Mouse (Mus musculus): Measurements from ENCODE around the gene Vmn2r84. TPM values are rescaled to one million over a fixed set of nuclear protein-coding genes. Genes with fewer than 3 reads are reported as not detected.
"Not testable (repeated sequence)": the region's sequence is repeated elsewhere in the genome, so short reads cannot be mapped to it uniquely, and the experiment has no call there.

Vmn2r84 gene
- total and polyA plus RNA-seq, 3 experiments = 0.01 TPM; not detected in 2

- no peak for TF ChIP-seq GABPA (IDR thresholded peaks at IDR 0.05; ENCODE audit: low read depth, low read length)
Observed at GRCm38 (mm10) chr10:130420401-130420800, 26.3 kb upstream of the Vmn2r84 start (continued).

GRCm38 (mm10) chr10:130419954-130420353, 25.8 kb upstream of the Vmn2r84 start:
- H3K27me3 ChIP-seq (ENCODE audit: control insufficient read depth in 1 of 2, insufficient read depth in 2 of 2, low read length in 2 of 2); DNase-seq (ENCODE audit: low read depth, low spot score); H3K4me1 ChIP-seq (ENCODE audit: control insufficient read depth in 1 of 2, insufficient read depth in 2 of 2, low read length in 2 of 2); H3K27ac ChIP-seq (ENCODE audit: control insufficient read depth, low read depth, low read length); H3K79me2 ChIP-seq (ENCODE audit: control insufficient read depth, insufficient read depth, low read length, poor library complexity); H3K9me3 ChIP-seq (replicated peaks; ENCODE audit: insufficient read depth, low read length); H3K36me3 ChIP-seq (ENCODE audit: control insufficient read depth in 1 of 2, insufficient read depth in 2 of 2, low read length in 2 of 2); H3K4me3 ChIP-seq (ENCODE audit: control insufficient read depth in 1 of 2, insufficient read depth in 1 of 2, low read depth in 2 of 2, low read length in 2 of 2); H3K9ac ChIP-seq (ENCODE audit: control insufficient read depth, low read depth, low read length, poor library complexity, severe bottlenecking): not testable (repeated sequence)

GRCm38 (mm10) chr10:130416352-130416751, 22.2 kb upstream of the Vmn2r84 start:
- not testable (repeated sequence) for H3K4me3 ChIP-seq (ENCODE audit: control insufficient read depth in 1 of 2, insufficient read depth in 1 of 2, low read depth in 2 of 2, low read length in 2 of 2); H3K27ac ChIP-seq (ENCODE audit: control insufficient read depth, low read depth, low read length); H3K9me3 ChIP-seq (replicated peaks; ENCODE audit: insufficient read depth, low read length); H3K9ac ChIP-seq (ENCODE audit: control insufficient read depth, low read depth, low read length, poor library complexity, severe bottlenecking); H3K36me3 ChIP-seq (ENCODE audit: control insufficient read depth in 1 of 2, insufficient read depth in 2 of 2, low read length in 2 of 2); H3K79me2 ChIP-seq (ENCODE audit: control insufficient read depth, insufficient read depth, low read length, poor library complexity); H3K27me3 ChIP-seq (ENCODE audit: control insufficient read depth in 1 of 2, insufficient read depth in 2 of 2, low read length in 2 of 2); DNase-seq (ENCODE audit: low read depth, low spot score); H3K4me1 ChIP-seq (ENCODE audit: control insufficient read depth in 1 of 2, insufficient read depth in 2 of 2, low read length in 2 of 2)

- not testable (repeated sequence) for H3K4me3 ChIP-seq (ENCODE audit: control insufficient read depth in 1 of 2, insufficient read depth in 1 of 2, low read depth in 2 of 2, low read length in 2 of 2); H3K9ac ChIP-seq (ENCODE audit: control insufficient read depth, low read depth, low read length, poor library complexity, severe bottlenecking); H3K36me3 ChIP-seq (ENCODE audit: control insufficient read depth in 1 of 2, insufficient read depth in 2 of 2, low read length in 2 of 2); DNase-seq (ENCODE audit: low read depth, low spot score); H3K9me3 ChIP-seq (replicated peaks; ENCODE audit: insufficient read depth, low read length); H3K4me1 ChIP-seq (ENCODE audit: control insufficient read depth in 1 of 2, insufficient read depth in 2 of 2, low read length in 2 of 2); H3K27me3 ChIP-seq (ENCODE audit: control insufficient read depth in 1 of 2, insufficient read depth in 2 of 2, low read length in 2 of 2); H3K79me2 ChIP-seq (ENCODE audit: control insufficient read depth, insufficient read depth, low read length, poor library complexity); H3K27ac ChIP-seq (ENCODE audit: control insufficient read depth, low read depth, low read length)
Observed at GRCm38 (mm10) chr10:130412167-130412698, 18.1 kb upstream of the Vmn2r84 start.

DNA sequence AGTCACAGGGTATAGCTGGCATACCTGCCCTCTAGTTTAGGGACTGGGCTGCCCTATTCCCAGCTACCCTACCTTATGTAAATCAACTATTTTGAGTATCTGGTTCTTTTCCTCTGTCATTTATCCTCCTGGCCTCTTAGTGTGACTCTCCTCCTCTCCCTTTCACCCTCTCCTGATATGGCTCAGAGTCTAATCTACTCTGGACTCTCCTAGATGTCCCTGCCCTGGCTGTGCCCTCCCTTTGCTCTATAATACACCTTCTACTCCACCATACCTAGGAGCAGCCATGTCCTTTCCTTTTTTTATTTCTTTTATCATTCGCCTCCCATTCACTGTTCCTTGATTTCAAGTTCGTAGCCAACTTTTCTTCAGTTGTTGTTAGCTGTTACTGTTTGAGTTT, 19.0 kb downstream of the Vmn2r84 start:
- no peak for DNase-seq (ENCODE audit: low read depth, low spot score)

More for the DNA sequence above, 19.0 kb downstream of the Vmn2r84 start:
- no peaks in the 10 kb centered on the region for H3K79me2 ChIP-seq (ENCODE audit: control insufficient read depth, insufficient read depth, low read length, poor library complexity)
- H3K4me3 ChIP-seq (ENCODE audit: control insufficient read depth in 1 of 2, insufficient read depth in 1 of 2, low read depth in 2 of 2, low read length in 2 of 2) = no peak overlapping the region
- no peaks in the 10 kb centered on the region for H3K9me3 ChIP-seq (replicated peaks; ENCODE audit: insufficient read depth, low read length)
- H3K27me3 ChIP-seq (ENCODE audit: control insufficient read depth in 1 of 2, insufficient read depth in 2 of 2, low read length in 2 of 2) = no peaks in the 10 kb centered on the region
- peaks cover 5 to 7% of the 10 kb centered on the region in 2 experiments; a peak in 2 of 4 replicates for H3K4me1 ChIP-seq (ENCODE audit: control insufficient read depth in 1 of 2, insufficient read depth in 2 of 2, low read length in 2 of 2)
- H3K9ac ChIP-seq (ENCODE audit: control insufficient read depth, low read depth, low read length, poor library complexity, severe bottlenecking) = no peak overlapping the region
- peaks cover 0 to 11% of the 10 kb centered on the region in 2 experiments; a peak in 2 of 4 replicates for H3K36me3 ChIP-seq (ENCODE audit: control insufficient read depth in 1 of 2, insufficient read depth in 2 of 2, low read length in 2 of 2)
- H3K27ac ChIP-seq (ENCODE audit: control insufficient read depth, low read depth, low read length) = no peak overlapping the region
- no peak for TF ChIP-seq JUND (IDR thresholded peaks at IDR 0.05; ENCODE audit: low read depth, low read length)
- no peak for TF ChIP-seq MEF2A (IDR thresholded peaks at IDR 0.05; ENCODE audit: extremely low read depth, insufficient replicate concordance, low read depth, low read length, poor library complexity, severe bottlenecking)
- TF ChIP-seq RCOR1 (IDR thresholded peaks at IDR 0.05; ENCODE audit: low read depth, low read length) = no peak
- TF ChIP-seq MXI1 (IDR thresholded peaks at IDR 0.05; ENCODE audit: low read depth, low read length) = no peak
- no peak for TF ChIP-seq GATA1 (IDR thresholded peaks at IDR 0.05; ENCODE audit: low read depth, low read length)
- TF ChIP-seq NELFE (IDR thresholded peaks at IDR 0.05; ENCODE audit: low read depth, low read length) = no peak
- no peak for TF ChIP-seq E2F4 (IDR thresholded peaks at IDR 0.05; ENCODE audit: borderline replicate concordance, low read depth, low read length)
